In genomic region chr2:146731081-146731480, GRCm38 (mm10) we compare ENCODE assay signal across 13 mouse cellular contexts.
"Had no signal": no experiment of that assay in that cellular context is flagged by ENCODE, and none has a peak within 500 bp of the region (broad histone marks: within the 10 kb centered on the region; RNA-seq: fewer than 3 reads in every experiment).

No protein-coding gene starts in this region.

- H3K27ac ChIP-seq: left cerebral cortex, adult 2 months; limb, embryonic 12.5 days; liver, embryonic 14.5 days; neural tube, embryonic 15.5 days had no signal

- H3K9ac ChIP-seq: limb, embryonic 12.5 days; liver, embryonic 14.5 days; neural tube, embryonic 15.5 days had no signal

- H3K4me1 ChIP-seq: limb, embryonic 12.5 days; neural tube, embryonic 15.5 days had no signal

- DNase-seq: kidney, adult 8-10 months; kidney, postnatal 25 days; liver; lung, adult 18-20 months; right cerebral cortex, postnatal 4 days; spleen, adult 18-20 months; thymus, adult 18-20 months; thymus, postnatal 14 days had no signal

- H3K4me3 ChIP-seq: left cerebral cortex, adult 2 months; limb, embryonic 12.5 days; myocyte; neural tube, embryonic 15.5 days had no signal

- H3K4me2 ChIP-seq: limb, embryonic 12.5 days; neural tube, embryonic 15.5 days had no signal

- H3K36me3 ChIP-seq: limb, embryonic 12.5 days; neural tube, embryonic 15.5 days had no signal

- H3K9me3 ChIP-seq: limb, embryonic 12.5 days; neural tube, embryonic 15.5 days had no signal

- H3K27me3 ChIP-seq: limb, embryonic 12.5 days; neural tube, embryonic 15.5 days had no signal
